In genomic region chr5:99246972-99247371, GRCm38 (mm10) we compare ENCODE assay signal across 13 mouse cellular contexts.
DNase-seq lines count a peak whose midpoint lies in the region; ATAC-seq and TF ChIP-seq lines count a peak whose summit lies in the region.
"Had no signal": no experiment of that assay in that cellular context is flagged by ENCODE, and none has a peak within 500 bp of the region (broad histone marks: within the 10 kb centered on the region; RNA-seq: fewer than 3 reads in every experiment).

No protein-coding gene starts in this region.

- peaks cover 51% of the 10 kb centered on the region for H3K4me1 ChIP-seq in forebrain, embryonic 10.5 days
- H3K4me1 ChIP-seq in forebrain, embryonic 11.5 days (replicated peaks; ENCODE audit: control insufficient read depth, insufficient read depth, low read length): peaks cover 11% of the 10 kb centered on the region
- peaks cover 7% of the 10 kb centered on the region for H3K4me1 ChIP-seq in liver, adult 2 months (ENCODE audit: control insufficient read depth, insufficient read depth, low read length)
- peaks cover 15% of the 10 kb centered on the region for H3K4me1 ChIP-seq in liver, postnatal 0 days (ENCODE audit: insufficient read depth)
- H3K4me1 ChIP-seq in hindbrain, embryonic 13.5 days (replicated peaks): peaks cover 48% of the 10 kb centered on the region
- peaks cover 42% of the 10 kb centered on the region for H3K4me1 ChIP-seq in neural tube, embryonic 11.5 days (ENCODE audit: control insufficient read depth, insufficient read depth, low read length)

- H3K4me2 ChIP-seq in forebrain, embryonic 11.5 days (ENCODE audit: low read depth, low read length, severe bottlenecking): no peak overlapping the region
- no peak overlapping the region for H3K4me2 ChIP-seq in liver, postnatal 0 days (ENCODE audit: low read depth, low read length)
- H3K4me2 ChIP-seq in hindbrain, embryonic 13.5 days: peak overlapping the region; percentile 29
- peak overlapping the region; percentile 20; the same call in 1 of the 2 replicates for H3K4me2 ChIP-seq in neural tube, embryonic 11.5 days (ENCODE audit: low read depth)

- 51% methylated on average over 6 of the region's 6 CpGs for WGBS in forebrain, embryonic 10.5 days
- WGBS in forebrain, embryonic 11.5 days: 36% methylated on average over 6 of the region's 6 CpGs
- 80% methylated on average over 6 of the region's 6 CpGs for WGBS in liver, adult 2 months
- WGBS in liver, postnatal 0 days (ENCODE audit: insufficient replicate concordance): 81% methylated on average over 6 of the region's 6 CpGs
- WGBS in hindbrain, embryonic 13.5 days: 33% methylated on average over 6 of the region's 6 CpGs
- 15% methylated on average over 6 of the region's 6 CpGs for WGBS in neural tube, embryonic 11.5 days

- 0 out of 2 replicates have a peak, but pooled peaks cover 6% of the 10 kb centered on the region for H3K36me3 ChIP-seq in forebrain, embryonic 10.5 days (replicated peaks)
- no peaks in the 10 kb centered on the region for H3K36me3 ChIP-seq in forebrain, embryonic 11.5 days (ENCODE audit: control insufficient read depth, insufficient read depth, low read length)
- peaks cover 8% of the 10 kb centered on the region for H3K36me3 ChIP-seq in liver, adult 2 months (ENCODE audit: control insufficient read depth, insufficient read depth, low read length)
- peaks cover 4% of the 10 kb centered on the region; the same call in 1 of the 2 replicates for H3K36me3 ChIP-seq in liver, postnatal 0 days (replicated peaks; ENCODE audit: insufficient read depth, low read length)
- peaks cover 6% of the 10 kb centered on the region; the same call in 1 of the 2 replicates for H3K36me3 ChIP-seq in hindbrain, embryonic 13.5 days
- H3K36me3 ChIP-seq in neural tube, embryonic 11.5 days (ENCODE audit: control insufficient read depth, insufficient read depth, low read length): no peaks in the 10 kb centered on the region
- H3K36me3 ChIP-seq: G1E had no signal

- no peak for TF ChIP-seq POLR2A in liver, adult 2 months (IDR thresholded peaks at IDR 0.05; ENCODE audit: extremely low read depth, insufficient read depth, low read length)

- ATAC-seq in forebrain, embryonic 11.5 days (replicated peaks; ENCODE audit: low FRiP score): no peak
- no peak for ATAC-seq in liver, postnatal 0 days
- no peak for ATAC-seq in hindbrain, embryonic 13.5 days (ENCODE audit: low FRiP score)
- peak; percentile 51; the same call in 1 of the 2 replicates for ATAC-seq in neural tube, embryonic 11.5 days (ENCODE audit: insufficient read depth, low FRiP score, low TSS enrichment)
- ATAC-seq in activated CD4-positive, CD25-positive, alpha-beta regulatory T cell, adult 4 months: no peak

- no peak for TF ChIP-seq EP300 in liver, postnatal 0 days (IDR thresholded peaks at IDR 0.05; ENCODE audit: low read depth)

- H3K4me3 ChIP-seq in forebrain, embryonic 10.5 days: no peak overlapping the region
- no peak overlapping the region for H3K4me3 ChIP-seq in forebrain, embryonic 11.5 days (ENCODE audit: low read depth, low read length)
- H3K4me3 ChIP-seq in liver, adult 2 months (ENCODE audit: insufficient read depth, low read depth, low read length): no peak overlapping the region
- H3K4me3 ChIP-seq in liver, postnatal 0 days (ENCODE audit: low read depth, low read length): no peak overlapping the region
- H3K4me3 ChIP-seq in hindbrain, embryonic 13.5 days: no peak overlapping the region
- H3K4me3 ChIP-seq in neural tube, embryonic 11.5 days (ENCODE audit: low read depth, low read length): no peak overlapping the region

- H3K79me2 ChIP-seq in liver, adult 2 months (ENCODE audit: control insufficient read depth, insufficient read depth, low read length): peaks cover 17% of the 10 kb centered on the region; the same call in 1 of the 2 replicates

- 0 out of 2 replicates have a peak overlapping the region, but pooled peaks have one; percentile 48 for H3K27ac ChIP-seq in forebrain, embryonic 10.5 days
- no peak overlapping the region; the same call in 1 of the 2 replicates for H3K27ac ChIP-seq in forebrain, embryonic 11.5 days (ENCODE audit: low read depth, low read length)
- no peak overlapping the region for H3K27ac ChIP-seq in liver, adult 2 months (replicated peaks; ENCODE audit: insufficient read depth, low read depth, low read length)
- no peak overlapping the region for H3K27ac ChIP-seq in liver, postnatal 0 days (ENCODE audit: low read depth)
- no peak overlapping the region; the same call in 1 of the 2 replicates for H3K27ac ChIP-seq in hindbrain, embryonic 13.5 days
- H3K27ac ChIP-seq in neural tube, embryonic 11.5 days (ENCODE audit: low read depth, low read length): no peak overlapping the region

- H3K9ac ChIP-seq in forebrain, embryonic 11.5 days (ENCODE audit: low read length): no peak overlapping the region
- peak overlapping the region; percentile 40; the same call in 1 of the 2 replicates for H3K9ac ChIP-seq in liver, adult 2 months (ENCODE audit: low read depth, low read length)
- no peak overlapping the region for H3K9ac ChIP-seq in liver, postnatal 0 days (replicated peaks)
- peak overlapping the region; percentile 51; the same call in 1 of the 2 replicates for H3K9ac ChIP-seq in hindbrain, embryonic 13.5 days
- H3K9ac ChIP-seq in neural tube, embryonic 11.5 days (ENCODE audit: low read length): no peak overlapping the region

- no peak for TF ChIP-seq CTCF in liver, adult 2 months (IDR thresholded peaks at IDR 0.05; ENCODE audit: low read depth, low read length)
- TF ChIP-seq CTCF in liver, postnatal 0 days (IDR thresholded peaks at IDR 0.05; ENCODE audit: low read depth): no peak

- no peaks in the 10 kb centered on the region for H3K9me3 ChIP-seq in forebrain, embryonic 10.5 days
- no peaks in the 10 kb centered on the region for H3K9me3 ChIP-seq in forebrain, embryonic 11.5 days (ENCODE audit: control insufficient read depth, low read length)
- H3K9me3 ChIP-seq in liver, postnatal 0 days (ENCODE audit: low read length): no peaks in the 10 kb centered on the region
- H3K9me3 ChIP-seq in hindbrain, embryonic 13.5 days: no peaks in the 10 kb centered on the region
- H3K9me3 ChIP-seq in neural tube, embryonic 11.5 days (ENCODE audit: control insufficient read depth, low read length): no peaks in the 10 kb centered on the region

- H3K27me3 ChIP-seq in forebrain, embryonic 10.5 days (ENCODE audit: poor library complexity, severe bottlenecking): peaks cover 24% of the 10 kb centered on the region
- H3K27me3 ChIP-seq in forebrain, embryonic 11.5 days (ENCODE audit: control insufficient read depth, insufficient read depth, low read length): peaks cover 5% of the 10 kb centered on the region; the same call in 1 of the 2 replicates
- H3K27me3 ChIP-seq in liver, adult 2 months (ENCODE audit: control insufficient read depth, insufficient read depth, low read length): no peaks in the 10 kb centered on the region
- no peaks in the 10 kb centered on the region for H3K27me3 ChIP-seq in liver, postnatal 0 days (ENCODE audit: insufficient read depth, low read length)
- no peaks in the 10 kb centered on the region for H3K27me3 ChIP-seq in hindbrain, embryonic 13.5 days
- H3K27me3 ChIP-seq in neural tube, embryonic 11.5 days (ENCODE audit: control insufficient read depth, insufficient read depth, low read length): no peaks in the 10 kb centered on the region

- no peak for DNase-seq in forebrain, embryonic 10.5 days (ENCODE audit: extremely low spot score, low spot score)
- no peak for DNase-seq in forebrain, embryonic 11.5 days (ENCODE audit: low spot score)
- no peak for DNase-seq in liver, adult 2 months (ENCODE audit: extremely low read depth, low read depth, low spot score)
- no peak for DNase-seq in liver, postnatal 0 days
- peak; percentile 56 for DNase-seq in neural tube, embryonic 11.5 days (ENCODE audit: low spot score)
- no peak for DNase-seq in kidney, adult 18-20 months
- DNase-seq: adrenal gland, postnatal 25 days; cerebellum, adult 8-10 months; kidney, postnatal 4 days; lung, adult 18-20 months had no signal

Comparison
In these comparisons a context has a peak if more than half of its experiments do, and no peak if none do; other contexts are left out.
1. H3K9ac ChIP-seq: peak in liver, adult 2 months (single experiment) and hindbrain, embryonic 13.5 days (single experiment); none in forebrain, embryonic 11.5 days (single experiment), liver, postnatal 0 days (single experiment) and neural tube, embryonic 11.5 days (single experiment).
2. H3K4me2 ChIP-seq: peak in hindbrain, embryonic 13.5 days (single experiment) and neural tube, embryonic 11.5 days (single experiment); none in forebrain, embryonic 11.5 days (single experiment) and liver, postnatal 0 days (single experiment).